Mouse (Mus musculus) limb, embryonic 14.5 days (tissue): Measurements from ENCODE around the gene Zfp446. TPM values are rescaled to one million over a fixed set of nuclear protein-coding genes. Genes with fewer than 3 reads are reported as not detected.

ENCODE experiments used
- ATAC-seq: fragments of 200-750 bp; cut with Nextera tagmentation; 2 replicates; pipeline ENCODE4 v1.8.0; 2017; ENCODE audit warnings: low read depth, moderate number of reproducible peaks, moderate TSS enrichment; ENCODE audit not compliant: low FRiP score
- DNase-seq: peaks from one replicate; pipeline ENCODE4 v3.0.0-alpha.2; 2015; ENCODE audit warnings: low spot score
- H3K27ac ChIP-seq: fragments of 300-500 bp; sonication (generic); replicated peaks from 2 replicates; pipeline ENCODE4 v1.5.1; 2014; ENCODE audit warnings: low read depth, mild to moderate bottlenecking, low read length, moderate library complexity, mixed read lengths
- H3K27me3 ChIP-seq: fragments of 300-500 bp; sonication (generic); 2 replicates; pipeline ENCODE4 v1.6.1; 2014; ENCODE audit warnings: low read length, mixed read lengths; ENCODE audit not compliant: control insufficient read depth, insufficient read depth
- H3K36me3 ChIP-seq: fragments of 300-500 bp; sonication (generic); 2 replicates; pipeline ENCODE4 v1.6.1; 2014; ENCODE audit warnings: mild to moderate bottlenecking, low read length, moderate library complexity, mixed read lengths; ENCODE audit not compliant: control insufficient read depth, insufficient read depth
- H3K4me1 ChIP-seq: fragments of 300-500 bp; sonication (generic); 2 replicates; pipeline ENCODE4 v1.6.1; 2014; ENCODE audit warnings: antibody characterized with exemption, low read length, mixed read lengths; ENCODE audit not compliant: control insufficient read depth, insufficient read depth
- H3K4me2 ChIP-seq: fragments of 300-500 bp; sonication (generic); replicated peaks from 2 replicates; pipeline ENCODE4 v1.6.1; 2014; ENCODE audit warnings: low read depth, mild to moderate bottlenecking, low read length, moderate library complexity; ENCODE audit not compliant: severe bottlenecking
- H3K4me3 ChIP-seq: fragments of 300-500 bp; sonication (generic); replicated peaks from 2 replicates; pipeline ENCODE4 v1.5.1; 2014; ENCODE audit warnings: low read length
- H3K9ac ChIP-seq: fragments of 300-500 bp; sonication (generic); 2 replicates; pipeline ENCODE4 v1.6.1; 2014; ENCODE audit warnings: mild to moderate bottlenecking, low read depth, low read length, moderate library complexity; ENCODE audit not compliant: severe bottlenecking
- H3K9me3 ChIP-seq: fragments of 300-500 bp; sonication (generic); 2 replicates; pipeline ENCODE4 v1.6.1; 2016; ENCODE audit warnings: low read length; ENCODE audit not compliant: control insufficient read depth
- POLR2A ChIP-seq: fragments of 200-500 bp; IDR thresholded peaks from 2 replicates; pipeline ENCODE4 v1.8.0; 2012; ENCODE audit warnings: inconsistent platforms, mild to moderate bottlenecking, moderate library complexity, borderline replicate concordance; ENCODE audit not compliant: insufficient read depth, insufficient read length; ENCODE audit errors: extremely low read depth
- WGBS: fragments of 180-500 bp; shearing (Covaris S2); extraction: QIAGEN DNeasy Blood & Tissue Kit; methylation state at CpG from one replicate; pipeline ENCODE4 v1.1.7; 2014; 5-methylcytosine and 5-hydroxymethylcytosine counted together
- polyA plus RNA-seq, 2 experiments: library from polyadenylated mRNA; depleted of rRNA in 1 of 2; stranded (reverse) in 1 of 2; unstranded in 1 of 2; fragments of >200 nt; fragmentation: Nextera tagmentation in 1 of 2; extraction: Ambion mirVana in 1 of 2; gene quantifications; 2 replicates each; pipeline versions ENCODE4 v1.2.1 to v1.2.3; 2012 to 2014

Zfp446 gene
- polyA plus RNA-seq, 2 experiments = 3.5 to 10.1 TPM

DNA sequence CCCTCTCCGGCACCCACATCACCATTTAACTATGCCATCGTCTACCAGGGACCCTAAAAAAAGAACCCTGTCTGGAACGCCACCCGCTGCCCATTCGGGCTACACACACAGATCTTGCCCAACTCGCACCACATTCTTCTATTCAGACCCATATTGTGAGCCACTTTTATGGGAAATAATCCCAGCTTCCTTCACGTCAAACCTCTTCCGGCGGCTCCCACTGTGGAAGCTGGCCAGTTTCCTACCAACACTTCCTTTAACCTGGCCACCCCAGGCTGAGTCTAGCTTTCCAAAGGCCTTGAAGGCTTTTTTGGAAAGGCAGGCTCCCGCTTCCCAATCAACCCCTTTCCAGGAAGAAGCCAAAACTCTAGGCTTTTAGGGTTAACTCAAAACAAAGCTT lies 28.9 kb downstream of the Zfp446 start:
- 76% methylated on average over 10 of the region's 10 CpGs for WGBS

DNA sequence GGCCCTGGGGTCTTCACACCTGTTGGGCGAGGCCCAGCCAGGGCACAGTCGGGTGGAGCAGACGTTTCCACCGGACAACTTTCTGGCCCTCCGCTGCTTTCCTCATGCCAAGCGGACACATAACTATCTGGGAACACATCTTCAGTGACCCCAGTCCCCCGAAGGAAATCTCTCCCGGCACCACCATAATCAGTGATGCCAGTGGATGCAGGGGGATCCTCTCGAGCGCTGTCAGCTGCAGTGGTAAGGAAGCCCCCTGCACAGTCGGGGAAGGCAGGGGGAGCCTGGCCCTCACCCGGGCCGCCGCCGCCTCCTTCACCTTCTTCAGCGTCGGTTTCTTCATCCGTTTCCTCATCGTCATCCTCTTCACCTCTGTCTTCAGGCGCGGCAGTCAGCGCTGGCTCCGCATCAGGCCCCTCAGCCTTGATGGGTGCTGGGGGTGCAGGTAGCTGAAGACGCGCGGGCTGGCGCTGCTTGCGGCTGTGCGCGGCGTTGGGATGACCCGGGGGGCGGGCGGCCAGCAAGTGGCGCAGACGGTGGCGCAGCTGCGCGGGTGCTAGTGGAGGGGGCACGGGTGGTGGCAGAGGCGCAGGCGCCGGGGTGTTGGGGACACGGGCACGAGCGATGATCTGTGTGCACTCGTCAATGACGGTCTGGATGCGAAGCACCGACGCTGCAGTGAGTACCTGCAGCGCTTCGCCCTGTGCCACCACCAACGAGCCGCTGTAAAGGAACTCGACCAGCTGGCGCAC lies 29.9 kb downstream of the Zfp446 start:
- no peak for TF ChIP-seq POLR2A
- no peaks in the 10 kb centered on the region for H3K9me3 ChIP-seq
- no peak for ATAC-seq
- no peak for DNase-seq
- peak overlapping the region; percentile 25; the same call in 1 of the 2 replicates for H3K4me2 ChIP-seq
- H3K4me3 ChIP-seq = no peak overlapping the region; the same call in 1 of the 2 replicates
- 0 out of 2 replicates have a peak, but pooled peaks cover 4% of the 10 kb centered on the region for H3K27me3 ChIP-seq
- peak overlapping the region; percentile 41 for H3K9ac ChIP-seq
- WGBS = 34% methylated on average over 55 of the region's 57 CpGs
- peaks cover 16% of the 10 kb centered on the region for H3K4me1 ChIP-seq
- H3K36me3 ChIP-seq = peaks cover 23% of the 10 kb centered on the region
- H3K27ac ChIP-seq = no peak overlapping the region

More for the DNA sequence above, 28.9 kb downstream of the Zfp446 start:
- H3K36me3 ChIP-seq = peaks cover 23% of the 10 kb centered on the region
- H3K4me2 ChIP-seq = no peak overlapping the region
- no peak overlapping the region for H3K27ac ChIP-seq
- H3K9me3 ChIP-seq = no peaks in the 10 kb centered on the region
- H3K4me3 ChIP-seq = no peak overlapping the region
- DNase-seq (no peak), ATAC-seq (no peak)
- no peak for TF ChIP-seq POLR2A
- 0 out of 2 replicates have a peak, but pooled peaks cover 4% of the 10 kb centered on the region for H3K27me3 ChIP-seq
- H3K9ac ChIP-seq = peak overlapping the region; percentile 41; the same call in 1 of the 2 replicates
- H3K4me1 ChIP-seq = peaks cover 16% of the 10 kb centered on the region

DNA sequence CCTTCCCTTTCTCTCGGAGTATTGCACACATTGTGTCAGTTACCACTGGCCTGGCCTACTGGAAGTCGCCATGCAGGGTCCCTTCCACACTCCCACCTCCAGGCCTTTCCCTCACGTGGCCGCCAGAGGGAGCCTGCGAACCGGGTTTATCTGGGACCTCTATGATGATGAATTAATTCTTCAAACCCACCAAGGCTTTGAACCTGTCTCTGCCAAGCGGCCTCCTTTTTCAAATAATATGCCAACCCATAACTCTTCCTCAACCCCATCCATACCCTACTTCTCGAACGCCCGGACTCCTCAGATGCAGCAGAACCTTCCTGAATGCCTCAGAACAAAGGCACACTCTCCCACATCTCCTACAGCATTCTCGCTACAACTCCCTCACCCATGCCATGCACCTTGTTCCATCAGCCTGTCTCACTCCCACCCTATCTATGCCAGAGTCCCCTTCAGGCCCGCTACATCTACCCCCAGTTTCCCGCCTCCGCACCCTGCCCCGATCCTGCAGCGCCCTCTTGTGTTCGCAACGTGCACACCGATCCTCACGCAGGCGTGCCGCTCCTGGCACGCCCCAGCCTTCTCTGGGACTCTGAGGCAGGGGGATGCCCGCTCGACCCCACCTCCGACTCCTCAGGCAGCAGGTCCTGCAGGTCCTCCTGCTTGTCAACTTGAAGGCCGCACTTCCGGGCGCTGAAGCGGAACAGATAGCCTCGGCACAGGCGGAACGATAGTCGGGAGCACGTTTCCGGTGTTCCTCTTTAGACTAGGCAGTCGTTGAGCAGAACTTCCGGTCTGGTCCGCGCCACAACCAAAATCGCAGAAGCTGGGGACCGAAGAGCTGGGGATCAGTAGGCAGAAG lies 31.7 kb downstream of the Zfp446 start:
- peak overlapping the region; percentile 85 for H3K4me2 ChIP-seq
- WGBS = under 1% methylated on average over 42 of the region's 42 CpGs
- H3K36me3 ChIP-seq = peaks cover 23% of the 10 kb centered on the region
- H3K9ac ChIP-seq = peak overlapping the region; percentile 72
- DNase-seq (peak; percentile 98), ATAC-seq (peak; percentile 91)
- peaks cover 16% of the 10 kb centered on the region for H3K4me1 ChIP-seq
- H3K4me3 ChIP-seq = peak overlapping the region; percentile 48
- TF ChIP-seq POLR2A = peak; percentile 33; the same call in 1 of the 2 replicates
- peak overlapping the region; percentile 91 for H3K27ac ChIP-seq
- H3K9me3 ChIP-seq = no peaks in the 10 kb centered on the region
- 0 out of 2 replicates have a peak, but pooled peaks cover 4% of the 10 kb centered on the region for H3K27me3 ChIP-seq

DNA sequence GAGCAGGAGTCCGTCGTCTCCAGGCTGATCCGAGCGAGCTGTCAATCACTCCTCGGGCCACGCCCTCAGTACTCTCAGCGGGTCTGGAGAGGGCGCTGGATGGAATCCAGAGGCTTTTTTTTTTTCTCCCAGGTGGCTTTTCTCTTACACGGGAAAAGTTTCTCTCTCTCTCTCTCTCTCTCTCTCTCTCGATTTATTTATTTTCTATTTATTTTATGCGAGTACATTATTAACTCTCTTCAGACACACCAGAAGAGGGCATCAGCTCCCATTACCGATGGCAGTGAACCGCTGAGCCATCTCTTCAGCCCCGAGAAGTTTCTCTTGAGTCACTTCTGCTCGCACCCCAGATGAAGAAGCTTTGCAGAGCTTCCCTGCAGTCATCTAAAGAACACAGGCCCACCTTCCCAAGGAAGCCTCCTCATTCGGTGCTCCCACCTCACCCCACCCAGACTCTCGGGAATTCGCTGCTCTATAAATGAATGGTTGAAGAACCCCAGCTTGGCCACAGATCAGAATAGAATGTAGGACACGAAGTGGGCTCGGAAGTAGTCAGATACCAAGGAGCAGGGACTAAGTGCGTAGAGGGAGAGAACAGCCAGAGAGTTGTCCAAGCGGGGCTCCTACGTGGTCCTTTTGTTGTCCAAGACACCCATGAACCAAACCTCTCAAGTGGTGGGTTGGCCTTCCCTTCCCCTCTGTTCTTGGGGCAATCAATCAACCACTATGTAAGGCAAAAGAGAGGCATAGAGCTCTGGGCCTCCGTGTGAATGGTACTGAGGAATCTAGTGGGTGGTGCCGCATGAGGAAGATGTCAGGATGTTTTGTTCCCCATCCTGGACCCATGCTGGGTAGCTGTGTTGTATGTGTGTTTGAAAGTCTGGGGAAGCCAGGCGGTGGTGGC lies 32.6 kb downstream of the Zfp446 start, which contains the start of gene Zbtb45:
Gene Zbtb45 (minus strand): TSS at position 30 of the 904 bp plus-strand sequence.
- H3K4me1 ChIP-seq = peaks cover 16% of the 10 kb centered on the region
- 20% methylated on average over 26 of the region's 26 CpGs for WGBS
- peaks cover 20% of the 10 kb centered on the region for H3K36me3 ChIP-seq
- H3K27me3 ChIP-seq = 0 out of 2 replicates have a peak, but pooled peaks cover 4% of the 10 kb centered on the region
- peak within 1 kb of the TSS; percentile 72 for H3K9ac ChIP-seq
- peak within 1 kb of the TSS; percentile 85 for H3K4me2 ChIP-seq
- peak within 1 kb of the TSS; percentile 91 for H3K27ac ChIP-seq
- no peaks in the 10 kb centered on the region for H3K9me3 ChIP-seq
- no peak for TF ChIP-seq POLR2A
- ATAC-seq (no peak), DNase-seq (no peak)
- peak within 1 kb of the TSS; percentile 48 for H3K4me3 ChIP-seq
